Mouse (Mus musculus): ENCODE results near the gene Zfp597. TPM values are rescaled to one million over a fixed set of nuclear protein-coding genes. Genes with fewer than 3 reads are reported as not detected.

Gene Zfp597
- total RNA-seq (2021): 10 to 100 TPM; 23.7 to 25.2 TPM

GRCm38 (mm10) chr16:3884201-3885064 is at the start of gene Zfp597, which contains the start of gene Gm20695:
Gene Zfp597 (minus strand): TSS chr16:3884561.
Gene Gm20695 (plus strand): TSS chr16:3884648.
- peak; percentile 95 for DNase-seq

DNA sequence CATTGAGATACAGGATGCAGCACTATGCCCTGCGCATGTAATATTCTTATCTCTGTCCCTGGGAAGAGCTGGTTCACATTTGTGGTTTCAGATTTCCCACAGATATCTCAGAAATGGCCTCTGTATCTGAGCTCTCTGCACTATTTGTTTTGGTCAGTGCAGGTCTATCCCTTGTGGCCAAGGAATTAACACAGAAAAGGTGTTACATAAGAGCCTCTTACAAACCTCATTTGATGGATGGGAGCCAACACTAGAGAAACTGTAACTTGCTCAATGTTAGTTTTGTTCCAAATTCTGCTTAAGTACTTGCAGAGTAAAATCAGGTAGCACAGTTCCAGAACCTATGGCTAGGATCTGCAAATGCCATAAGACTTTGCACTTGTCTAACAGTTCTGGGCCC is 49.7 kb upstream of the Zfp597 start:
- no peak for DNase-seq

DNA sequence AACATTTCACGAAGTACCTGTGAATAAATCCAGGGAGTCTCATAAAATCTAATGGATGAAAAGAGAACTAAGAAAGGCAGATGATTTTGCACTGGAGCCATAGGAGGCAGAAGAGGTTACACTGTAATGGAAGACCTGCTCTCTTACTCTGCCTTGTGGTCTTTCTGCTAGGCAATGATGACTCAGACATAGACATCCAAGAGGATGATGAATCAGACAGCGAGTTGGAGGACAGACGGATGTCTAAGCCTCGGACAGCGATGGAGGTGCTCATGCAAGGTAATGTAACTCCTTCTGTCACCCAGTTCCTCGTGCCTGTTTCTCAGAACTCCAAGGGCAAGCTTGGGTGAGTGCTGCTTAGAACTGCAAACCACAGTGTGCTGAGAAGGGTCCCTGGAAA is 49.2 kb upstream of the Zfp597 start:
- no peak for DNase-seq

DNA sequence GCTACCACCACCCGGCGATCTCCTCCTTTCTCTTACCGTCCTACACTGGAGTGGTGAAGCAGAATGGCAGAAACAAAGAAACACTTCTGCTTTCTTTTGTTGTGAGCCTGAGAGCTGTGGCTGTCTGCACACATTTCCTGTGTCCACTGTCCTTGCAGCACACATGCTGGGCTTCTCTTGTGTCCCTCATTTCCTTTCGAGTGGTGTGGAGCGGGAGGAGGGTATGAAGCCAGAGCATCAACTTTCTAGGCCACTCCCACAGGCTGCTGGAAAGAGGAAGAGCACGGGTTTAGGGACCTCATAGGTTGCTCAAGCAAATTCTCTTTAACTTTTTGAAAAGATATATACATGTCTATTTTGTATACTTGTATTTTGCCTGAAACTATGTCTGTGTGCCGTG is 44.8 kb upstream of the Zfp597 start:
- no peak for DNase-seq

GRCm38 (mm10) chr16:3928582-3928981 is 44.2 kb upstream of the Zfp597 start:
- DNase-seq: no peak

GRCm38 (mm10) chr16:3923966-3924365 is 39.6 kb upstream of the Zfp597 start:
- DNase-seq: no peak

DNA sequence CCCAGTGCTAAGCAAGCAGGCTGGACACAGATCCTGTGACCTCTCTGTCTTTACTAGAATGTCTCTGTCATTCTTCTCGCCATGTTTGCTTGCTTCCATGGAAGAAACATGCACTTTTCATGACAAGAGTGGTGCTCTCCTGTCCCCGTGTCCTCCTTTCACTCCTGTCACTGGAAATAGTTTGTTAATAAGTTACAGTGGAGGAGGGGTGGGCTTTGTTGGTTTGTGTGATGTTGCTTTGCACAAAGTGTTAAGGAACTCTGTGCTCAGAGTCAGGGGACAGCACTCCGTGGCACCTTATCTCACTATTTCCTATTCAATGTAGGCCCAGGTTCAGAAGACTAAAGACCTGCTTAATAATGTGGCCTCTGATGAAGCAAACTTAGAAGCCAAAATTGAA is 39.2 kb upstream of the Zfp597 start:
- no peak for DNase-seq

GRCm38 (mm10) chr16:3920756-3921155 is 36.4 kb upstream of the Zfp597 start:
- no peak for DNase-seq

DNA sequence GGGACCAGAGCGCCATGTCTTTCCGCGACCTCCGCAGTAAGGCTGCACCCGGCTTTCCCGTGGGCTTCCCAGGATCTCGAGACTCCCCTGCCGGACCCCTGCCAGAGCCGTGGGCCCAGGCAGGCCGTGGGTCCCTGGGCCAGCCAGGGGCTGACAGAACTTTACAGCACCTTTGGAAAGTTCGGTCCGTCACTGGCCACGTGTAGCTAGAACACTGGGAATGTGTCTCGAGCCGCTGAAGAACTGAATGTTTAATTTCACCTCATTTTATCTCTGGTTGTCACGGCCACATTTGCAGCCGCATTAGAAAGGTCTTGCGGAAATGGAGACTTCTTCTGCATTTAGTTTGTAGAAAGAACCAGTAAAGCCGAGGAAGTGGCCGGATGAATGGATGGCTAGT is 24.8 kb upstream of the Zfp597 start:
- no peak for DNase-seq

DNA sequence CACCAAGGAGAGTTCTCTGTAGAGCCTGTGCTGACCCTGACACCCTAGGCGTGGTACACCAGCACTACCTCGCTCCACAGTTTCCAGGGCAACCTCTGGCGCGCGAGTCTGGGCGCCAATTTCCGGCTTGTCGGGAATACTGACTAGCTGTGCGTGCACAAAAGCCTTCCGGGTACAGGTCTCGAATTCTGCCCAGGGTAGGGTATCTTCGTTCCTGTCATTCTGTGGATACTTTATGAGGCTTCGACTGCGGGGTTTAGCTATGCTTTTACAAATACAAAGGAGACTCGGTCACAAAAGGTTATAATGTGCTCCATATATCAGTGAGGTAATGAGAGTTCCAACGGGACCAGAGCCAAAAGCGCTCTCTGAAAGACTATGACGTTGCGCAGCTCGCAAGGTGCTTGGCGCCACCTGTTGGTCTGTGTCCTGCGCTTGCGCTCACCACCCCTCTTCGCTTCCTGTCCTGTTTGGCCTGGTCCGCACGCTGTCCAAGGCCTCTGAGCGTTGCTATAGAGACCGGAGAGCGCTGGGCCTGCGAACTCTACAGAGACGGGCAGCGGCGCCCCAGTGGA is 24.3 kb upstream of the Zfp597 start, which contains the start of the genes 1700037C18Rik and Cluap1:
Gene 1700037C18Rik (minus strand): TSS at position 153 of the 575 bp plus-strand sequence.
Gene Cluap1 (plus strand): TSS at position 265 of the 575 bp plus-strand sequence.
- peak; percentile 92 to 93 for DNase-seq

DNA sequence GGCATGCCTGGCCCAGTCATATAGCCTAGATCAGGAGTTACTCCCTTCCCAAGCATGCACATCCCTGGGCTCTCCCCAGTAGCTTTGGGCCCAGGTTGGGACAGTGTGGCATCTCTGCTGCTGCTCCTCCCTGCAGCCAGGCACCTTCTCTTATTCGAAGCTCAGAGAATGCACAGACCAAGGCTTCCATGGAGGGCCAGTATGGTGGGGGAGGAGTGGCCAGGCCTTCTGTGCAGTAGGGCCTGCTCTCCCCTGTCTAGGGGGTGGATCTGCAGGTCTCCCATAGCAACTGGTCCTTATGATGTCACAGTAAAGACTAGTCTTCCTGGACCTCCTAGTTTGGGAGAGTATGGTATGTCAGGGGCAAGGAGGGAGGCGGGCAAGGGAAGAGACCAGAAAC is 23.1 kb upstream of the Zfp597 start:
- DNase-seq: no peak

DNA sequence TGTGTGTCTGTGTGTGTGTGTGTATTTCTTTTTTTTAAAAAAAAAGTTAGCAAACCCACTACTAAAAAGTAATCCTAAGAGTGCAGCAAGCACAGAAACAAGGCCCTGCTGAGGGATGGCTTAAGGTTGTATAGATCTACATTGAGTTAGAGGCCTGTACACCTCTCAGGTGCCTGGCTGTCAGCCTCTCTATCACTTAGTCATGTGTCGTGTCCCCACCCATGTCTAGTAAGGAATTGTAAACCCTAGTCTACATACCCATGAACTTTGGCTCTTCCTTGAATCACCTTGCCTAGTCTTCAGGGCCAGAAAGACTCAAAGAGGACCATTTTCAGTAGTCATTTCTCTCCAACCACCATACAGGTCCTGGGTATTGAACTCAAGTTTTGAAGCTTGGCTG is 12.2 kb upstream of the Zfp597 start:
- DNase-seq: no peak

GRCm38 (mm10) chr16:3896046-3896445 is 11.7 kb upstream of the Zfp597 start:
- DNase-seq: no peak

- DNase-seq: no peak
These were observed 10.9 kb upstream of the Zfp597 start for GRCm38 (mm10) chr16:3895173-3895792.

DNA sequence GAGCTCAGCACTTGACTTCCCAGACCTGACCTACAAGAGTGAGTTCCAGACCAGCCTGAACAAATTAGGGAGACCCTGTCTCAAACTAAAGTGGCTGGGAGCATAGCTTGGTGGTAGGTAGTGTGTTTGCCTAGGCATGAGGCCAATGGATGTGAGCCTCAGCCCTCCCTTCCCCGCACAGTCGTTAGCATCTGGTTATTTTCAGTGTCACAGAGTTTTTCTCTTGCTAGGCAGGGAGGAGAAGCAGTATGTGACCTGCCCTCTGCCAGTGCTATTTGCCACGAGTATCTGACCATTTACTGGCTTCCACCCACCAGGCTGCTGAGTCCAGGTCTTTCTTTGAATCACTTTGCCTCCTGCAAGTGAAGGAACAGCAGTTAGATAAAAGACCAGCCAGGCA is 9.4 kb upstream of the Zfp597 start:
- no peak for DNase-seq

- no peak for DNase-seq
These were observed 7.4 kb upstream of the Zfp597 start for GRCm38 (mm10) chr16:3891621-3892295.

DNA sequence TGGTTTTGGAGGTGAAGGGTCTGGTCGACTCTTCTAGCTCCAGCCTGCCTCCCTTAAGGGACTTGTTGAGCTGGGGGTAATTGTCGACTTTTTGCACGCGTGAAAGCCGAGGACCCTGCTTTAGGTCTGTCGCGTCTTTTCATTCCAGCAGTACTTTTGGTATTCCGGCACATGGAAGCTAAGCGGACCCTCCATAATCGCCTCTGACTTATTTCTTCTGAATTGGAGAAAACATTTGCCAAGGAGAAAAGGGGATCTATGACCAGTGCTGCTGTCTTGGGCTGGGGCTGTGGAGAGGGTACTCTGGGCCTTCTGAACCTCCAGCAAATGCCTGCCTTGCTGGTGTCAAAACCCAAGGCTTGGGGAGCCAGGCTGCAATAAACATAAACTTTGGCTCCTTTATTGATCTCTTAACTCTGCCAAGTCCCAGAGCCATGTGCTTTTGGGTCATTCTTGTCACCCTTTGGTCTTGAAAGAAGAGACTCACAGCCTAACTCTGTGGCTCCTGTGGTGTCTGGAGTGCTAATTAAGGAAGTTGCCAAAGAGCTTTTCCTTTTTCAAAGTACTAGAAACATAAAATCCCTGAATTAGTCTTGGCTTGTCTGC is 807 bp upstream of the Zfp597 start:
- no peak for DNase-seq

- no peak for DNase-seq
These were observed 8.0 kb downstream of the Zfp597 start for GRCm38 (mm10) chr16:3876346-3876745.

- peak; percentile 85 to 87 for DNase-seq
These were observed 11.9 kb downstream of the Zfp597 start, which contains the start of gene Naa60 for GRCm38 (mm10) chr16:3872216-3873047. Gene Naa60 (plus strand): TSS chr16:3872375.

GRCm38 (mm10) chr16:3871815-3872214 is 12.5 kb downstream of the Zfp597 start:
- DNase-seq: no peak

- no peak for DNase-seq
These were observed 25.1 kb downstream of the Zfp597 start for GRCm38 (mm10) chr16:3859254-3859653.
